Mouse (Mus musculus): ENCODE results near the gene Hmcn2. TPM values are rescaled to one million over a fixed set of nuclear protein-coding genes. Genes with fewer than 3 reads are reported as not detected.
A peak's percentile ranks its signal among the peaks of the same experiment; 100 is the strongest.

Gene Hmcn2
- polyA plus RNA-seq, 1 experiment = 1.5 TPM

GRCm38 (mm10) chr2:31422576-31422975, 108.4 kb downstream of the Hmcn2 start:
- no peaks in the 10 kb centered on the region for H3K4me1 ChIP-seq (ENCODE audit: control insufficient read depth, insufficient read depth, low read length)
- H3K4me3 ChIP-seq (ENCODE audit: insufficient read depth, low read length) = no peak overlapping the region
- no peak for TF ChIP-seq POLR2A (IDR thresholded peaks at IDR 0.05; ENCODE audit: extremely low read depth, insufficient read depth, low read length)
- no peak for TF ChIP-seq CTCF (IDR thresholded peaks at IDR 0.05; ENCODE audit: extremely low read depth, insufficient read depth, low read length)
- H3K27ac ChIP-seq (ENCODE audit: insufficient read depth, low read length) = no peak overlapping the region

GRCm38 (mm10) chr2:31431477-31431876, 117.3 kb downstream of the Hmcn2 start:
- no peak overlapping the region for H3K4me3 ChIP-seq (ENCODE audit: insufficient read depth, low read length)
- no peak overlapping the region for H3K27ac ChIP-seq (ENCODE audit: insufficient read depth, low read length)
- TF ChIP-seq CTCF (IDR thresholded peaks at IDR 0.05; ENCODE audit: extremely low read depth, insufficient read depth, low read length) = no peak
- no peak for TF ChIP-seq POLR2A (IDR thresholded peaks at IDR 0.05; ENCODE audit: extremely low read depth, insufficient read depth, low read length)
- no peaks in the 10 kb centered on the region for H3K4me1 ChIP-seq (ENCODE audit: control insufficient read depth, insufficient read depth, low read length)

GRCm38 (mm10) chr2:31434746-31435145, 120.5 kb downstream of the Hmcn2 start:
- no peak overlapping the region for H3K4me3 ChIP-seq (ENCODE audit: insufficient read depth, low read length)
- TF ChIP-seq CTCF (IDR thresholded peaks at IDR 0.05; ENCODE audit: extremely low read depth, insufficient read depth, low read length) (no peak), POLR2A (IDR thresholded peaks at IDR 0.05; ENCODE audit: extremely low read depth, insufficient read depth, low read length) (no peak)

GRCm38 (mm10) chr2:31435567-31435966, 121.4 kb downstream of the Hmcn2 start:
- TF ChIP-seq CTCF (IDR thresholded peaks at IDR 0.05; ENCODE audit: extremely low read depth, insufficient read depth, low read length) = peak; percentile 57
- no peak for TF ChIP-seq POLR2A (IDR thresholded peaks at IDR 0.05; ENCODE audit: extremely low read depth, insufficient read depth, low read length)
- H3K4me1 ChIP-seq (ENCODE audit: control insufficient read depth, insufficient read depth, low read length) = no peaks in the 10 kb centered on the region
- H3K4me3 ChIP-seq (ENCODE audit: insufficient read depth, low read length) = no peak overlapping the region
- no peak overlapping the region for H3K27ac ChIP-seq (ENCODE audit: insufficient read depth, low read length)

More at GRCm38 (mm10) chr2:31434746-31435145, 120.5 kb downstream of the Hmcn2 start:
- Histone ChIP-seq H3K4me1 (ENCODE audit: control insufficient read depth, insufficient read depth, low read length) (no peaks in the 10 kb centered on the region), H3K27ac (ENCODE audit: insufficient read depth, low read length) (no peak overlapping the region)

GRCm38 (mm10) chr2:31437480-31438245, 123.4 kb downstream of the Hmcn2 start:
- H3K27ac ChIP-seq (ENCODE audit: insufficient read depth, low read length) = no peak overlapping the region
- no peak overlapping the region for H3K4me3 ChIP-seq (ENCODE audit: insufficient read depth, low read length)
- TF ChIP-seq CTCF (IDR thresholded peaks at IDR 0.05; ENCODE audit: extremely low read depth, insufficient read depth, low read length) (no peak), POLR2A (IDR thresholded peaks at IDR 0.05; ENCODE audit: extremely low read depth, insufficient read depth, low read length) (no peak)
- H3K4me1 ChIP-seq (ENCODE audit: control insufficient read depth, insufficient read depth, low read length) = no peaks in the 10 kb centered on the region; the same call in 1 of the 2 replicates

GRCm38 (mm10) chr2:31439576-31439975, 125.4 kb downstream of the Hmcn2 start:
- Histone ChIP-seq H3K4me3 (ENCODE audit: insufficient read depth, low read length) (no peak overlapping the region), H3K27ac (ENCODE audit: insufficient read depth, low read length) (no peak overlapping the region), H3K4me1 (ENCODE audit: control insufficient read depth, insufficient read depth, low read length) (no peaks in the 10 kb centered on the region; the same call in 1 of the 2 replicates)
- TF ChIP-seq CTCF (IDR thresholded peaks at IDR 0.05; ENCODE audit: extremely low read depth, insufficient read depth, low read length) = no peak
- no peak for TF ChIP-seq POLR2A (IDR thresholded peaks at IDR 0.05; ENCODE audit: extremely low read depth, insufficient read depth, low read length)

- no peak overlapping the region for H3K27ac ChIP-seq (ENCODE audit: insufficient read depth, low read length)
Measured at GRCm38 (mm10) chr2:31442480-31443160, 128.4 kb downstream of the Hmcn2 start.

GRCm38 (mm10) chr2:31446036-31446435, 131.8 kb downstream of the Hmcn2 start:
- TF ChIP-seq POLR2A (IDR thresholded peaks at IDR 0.05; ENCODE audit: extremely low read depth, insufficient read depth, low read length) (no peak), CTCF (IDR thresholded peaks at IDR 0.05; ENCODE audit: extremely low read depth, insufficient read depth, low read length) (no peak)
- H3K4me3 ChIP-seq (ENCODE audit: insufficient read depth, low read length) = no peak overlapping the region

More at GRCm38 (mm10) chr2:31442480-31443160, 128.4 kb downstream of the Hmcn2 start:
- Histone ChIP-seq H3K4me3 (ENCODE audit: insufficient read depth, low read length) (no peak overlapping the region), H3K4me1 (ENCODE audit: control insufficient read depth, insufficient read depth, low read length) (no peaks in the 10 kb centered on the region; the same call in 1 of the 2 replicates)
- TF ChIP-seq CTCF (IDR thresholded peaks at IDR 0.05; ENCODE audit: extremely low read depth, insufficient read depth, low read length) (no peak), POLR2A (IDR thresholded peaks at IDR 0.05; ENCODE audit: extremely low read depth, insufficient read depth, low read length) (0 out of 2 replicates have a peak, but pooled peaks have one; percentile 7)

GRCm38 (mm10) chr2:31446456-31446855, 132.2 kb downstream of the Hmcn2 start:
- H3K4me3 ChIP-seq (ENCODE audit: insufficient read depth, low read length) = no peak overlapping the region
- H3K4me1 ChIP-seq (ENCODE audit: control insufficient read depth, insufficient read depth, low read length) = peaks cover 3% of the 10 kb centered on the region
- TF ChIP-seq POLR2A (IDR thresholded peaks at IDR 0.05; ENCODE audit: extremely low read depth, insufficient read depth, low read length) (no peak), CTCF (IDR thresholded peaks at IDR 0.05; ENCODE audit: extremely low read depth, insufficient read depth, low read length) (no peak)
- H3K27ac ChIP-seq (ENCODE audit: insufficient read depth, low read length) = no peak overlapping the region

More at GRCm38 (mm10) chr2:31446036-31446435, 131.8 kb downstream of the Hmcn2 start:
- Histone ChIP-seq H3K4me1 (ENCODE audit: control insufficient read depth, insufficient read depth, low read length) (peaks cover 3% of the 10 kb centered on the region), H3K27ac (ENCODE audit: insufficient read depth, low read length) (no peak overlapping the region)
